ENCODE assay signal across 19 mouse cellular contexts in genomic region chr14:41006263-41006662, GRCm38 (mm10). TPM values are rescaled to one million over a fixed set of nuclear protein-coding genes. Genes with fewer than 3 reads are reported as not detected.
DNase-seq lines count a peak whose midpoint lies in the region; ATAC-seq lines count a peak whose summit lies in the region.
"Had no signal": no experiment of that assay in that cellular context is flagged by ENCODE, and none has a peak within 500 bp of the region (broad histone marks: within the 10 kb centered on the region; RNA-seq: fewer than 3 reads in every experiment).

No protein-coding gene starts in this region.

- no peak for ATAC-seq in intestine, embryonic 14.5 days (replicated peaks; ENCODE audit: low FRiP score, low TSS enrichment, low read depth)
- ATAC-seq in intestine, embryonic 15.5 days, result no peak
- ATAC-seq in lung, embryonic 16.5 days (ENCODE audit: low read depth), result no peak
- ATAC-seq in embryonic facial prominence, embryonic 15.5 days (ENCODE audit: insufficient number of reproducible peaks, low FRiP score, low TSS enrichment, low read depth), result no peak
- ATAC-seq in liver, embryonic 16.5 days (ENCODE audit: low read depth), result no peak
- no peak for ATAC-seq in hindbrain, embryonic 16.5 days
- ATAC-seq in cerebellum, adult (ENCODE audit: insufficient number of reproducible peaks, low FRiP score, low TSS enrichment), result no peak
- ATAC-seq: forebrain, embryonic 16.5 days had no signal

- 80% methylated on average over 10 of the region's 10 CpGs for WGBS in intestine, embryonic 14.5 days
- WGBS in intestine, embryonic 15.5 days, result 80% methylated on average over 10 of the region's 10 CpGs
- WGBS in lung, embryonic 16.5 days, result 82% methylated on average over 10 of the region's 10 CpGs
- 85% methylated on average over 10 of the region's 10 CpGs for WGBS in embryonic facial prominence, embryonic 15.5 days
- WGBS in liver, embryonic 16.5 days (ENCODE audit: insufficient replicate concordance), result 63% methylated on average over 10 of the region's 10 CpGs
- WGBS in hindbrain, embryonic 16.5 days, result 88% methylated on average over 10 of the region's 10 CpGs

- H3K27me3 ChIP-seq in intestine, embryonic 14.5 days (replicated peaks; ENCODE audit: control insufficient read depth, insufficient read depth, low read length), result no peaks in the 10 kb centered on the region
- H3K27me3 ChIP-seq in intestine, embryonic 15.5 days (replicated peaks), result no peaks in the 10 kb centered on the region
- no peaks in the 10 kb centered on the region for H3K27me3 ChIP-seq in lung, embryonic 16.5 days (ENCODE audit: control insufficient read depth, insufficient read depth, low read depth, low read length)
- no peaks in the 10 kb centered on the region for H3K27me3 ChIP-seq in embryonic facial prominence, embryonic 15.5 days
- no peaks in the 10 kb centered on the region for H3K27me3 ChIP-seq in liver, embryonic 16.5 days (ENCODE audit: control insufficient read depth, insufficient read depth, low read depth, low read length)
- H3K27me3 ChIP-seq in hindbrain, embryonic 16.5 days (replicated peaks; ENCODE audit: control insufficient read depth, insufficient read depth, low read length), result no peaks in the 10 kb centered on the region
- H3K27me3 ChIP-seq: limb, embryonic 12.5 days; neural tube, embryonic 13.5 days had no signal

- no peak overlapping the region for H3K4me2 ChIP-seq in intestine, embryonic 14.5 days (ENCODE audit: low read length)
- no peak overlapping the region for H3K4me2 ChIP-seq in intestine, embryonic 15.5 days (replicated peaks)
- H3K4me2 ChIP-seq in lung, embryonic 16.5 days (ENCODE audit: low read depth, low read length), result peak overlapping the region; percentile 40
- H3K4me2 ChIP-seq in embryonic facial prominence, embryonic 15.5 days (replicated peaks), result peak overlapping the region; percentile 3; the same call in 1 of the 2 replicates
- peak overlapping the region; percentile 60 for H3K4me2 ChIP-seq in liver, embryonic 16.5 days (ENCODE audit: low read depth, low read length)
- no peak overlapping the region for H3K4me2 ChIP-seq in hindbrain, embryonic 16.5 days (ENCODE audit: low read length)
- H3K4me2 ChIP-seq: limb, embryonic 12.5 days; midbrain, embryonic 11.5 days; neural tube, embryonic 13.5 days had no signal

- no peak overlapping the region for H3K4me3 ChIP-seq in intestine, embryonic 14.5 days (ENCODE audit: low read depth, low read length)
- no peak overlapping the region for H3K4me3 ChIP-seq in intestine, embryonic 15.5 days (replicated peaks)
- no peak overlapping the region for H3K4me3 ChIP-seq in lung, embryonic 16.5 days (ENCODE audit: low read length)
- no peak overlapping the region for H3K4me3 ChIP-seq in embryonic facial prominence, embryonic 15.5 days (replicated peaks)
- H3K4me3 ChIP-seq in liver, embryonic 16.5 days (ENCODE audit: low read depth, low read length), result peak overlapping the region; percentile 45
- no peak overlapping the region for H3K4me3 ChIP-seq in hindbrain, embryonic 16.5 days (ENCODE audit: low read length)
- H3K4me3 ChIP-seq: limb, embryonic 12.5 days; neural tube, embryonic 13.5 days had no signal

- H3K4me1 ChIP-seq in intestine, embryonic 14.5 days (replicated peaks; ENCODE audit: control insufficient read depth, insufficient read depth, low read length), result peaks cover 35% of the 10 kb centered on the region
- H3K4me1 ChIP-seq in intestine, embryonic 15.5 days (replicated peaks), result peaks cover 32% of the 10 kb centered on the region
- H3K4me1 ChIP-seq in lung, embryonic 16.5 days (replicated peaks; ENCODE audit: control insufficient read depth, insufficient read depth, low read length), result peaks cover 58% of the 10 kb centered on the region
- H3K4me1 ChIP-seq in embryonic facial prominence, embryonic 15.5 days, result peaks cover 41% of the 10 kb centered on the region
- H3K4me1 ChIP-seq in liver, embryonic 16.5 days (ENCODE audit: control insufficient read depth, low read depth, low read length), result peaks cover 50% of the 10 kb centered on the region
- H3K4me1 ChIP-seq in hindbrain, embryonic 16.5 days (ENCODE audit: control insufficient read depth, insufficient read depth, low read depth, low read length), result peaks cover 12% of the 10 kb centered on the region

- H3K36me3 ChIP-seq in intestine, embryonic 14.5 days (ENCODE audit: control insufficient read depth, insufficient read depth, low read length), result no peaks in the 10 kb centered on the region
- no peaks in the 10 kb centered on the region for H3K36me3 ChIP-seq in intestine, embryonic 15.5 days
- H3K36me3 ChIP-seq in lung, embryonic 16.5 days (ENCODE audit: control insufficient read depth, insufficient read depth, low read length), result peaks cover 4% of the 10 kb centered on the region; the same call in 1 of the 2 replicates
- 0 out of 2 replicates have a peak, but pooled peaks cover 6% of the 10 kb centered on the region for H3K36me3 ChIP-seq in embryonic facial prominence, embryonic 15.5 days
- H3K36me3 ChIP-seq in liver, embryonic 16.5 days (ENCODE audit: control insufficient read depth, insufficient read depth), result no peaks in the 10 kb centered on the region; the same call in none of the 2 replicates
- peaks cover 7% of the 10 kb centered on the region for H3K36me3 ChIP-seq in hindbrain, embryonic 16.5 days (ENCODE audit: control insufficient read depth, insufficient read depth, low read length)
- H3K36me3 ChIP-seq: limb, embryonic 12.5 days had no signal

- H3K9me3 ChIP-seq in intestine, embryonic 14.5 days (ENCODE audit: control insufficient read depth, low read length), result no peaks in the 10 kb centered on the region
- H3K9me3 ChIP-seq in intestine, embryonic 15.5 days, result no peaks in the 10 kb centered on the region
- H3K9me3 ChIP-seq in lung, embryonic 16.5 days (ENCODE audit: control insufficient read depth, low read length), result no peaks in the 10 kb centered on the region
- H3K9me3 ChIP-seq in embryonic facial prominence, embryonic 15.5 days (replicated peaks), result no peaks in the 10 kb centered on the region
- no peaks in the 10 kb centered on the region for H3K9me3 ChIP-seq in liver, embryonic 16.5 days (replicated peaks; ENCODE audit: control insufficient read depth, low read length)
- H3K9me3 ChIP-seq in hindbrain, embryonic 16.5 days (ENCODE audit: control insufficient read depth, low read length), result no peaks in the 10 kb centered on the region
- H3K9me3 ChIP-seq: limb, embryonic 12.5 days; neural tube, embryonic 13.5 days had no signal

- peak; percentile 21 for DNase-seq in intestine, embryonic 14.5 days (ENCODE audit: low spot score)
- DNase-seq in lung, postnatal 36 days, result no peak
- DNase-seq: adrenal gland, postnatal 25 days; cerebellum, adult 9-11 months; heart, adult 18-20 months; heart, postnatal 4 days; kidney, postnatal 10 days; lung, postnatal 14 days; right cerebral cortex, postnatal 25 days had no signal

- H3K27ac ChIP-seq in intestine, embryonic 14.5 days (ENCODE audit: low read depth), result no peak overlapping the region
- no peak overlapping the region for H3K27ac ChIP-seq in intestine, embryonic 15.5 days
- H3K27ac ChIP-seq in lung, embryonic 16.5 days (ENCODE audit: low read length), result no peak overlapping the region
- H3K27ac ChIP-seq in embryonic facial prominence, embryonic 15.5 days (replicated peaks), result no peak overlapping the region
- peak overlapping the region; percentile 88 for H3K27ac ChIP-seq in liver, embryonic 16.5 days (ENCODE audit: low read length)
- H3K27ac ChIP-seq in hindbrain, embryonic 16.5 days (ENCODE audit: low read depth, low read length), result no peak overlapping the region
- H3K27ac ChIP-seq: limb, embryonic 12.5 days; neural tube, embryonic 13.5 days had no signal

- no peak overlapping the region for H3K9ac ChIP-seq in intestine, embryonic 14.5 days (ENCODE audit: low read length)
- H3K9ac ChIP-seq in intestine, embryonic 15.5 days, result no peak overlapping the region
- H3K9ac ChIP-seq in lung, embryonic 16.5 days (ENCODE audit: low read length), result no peak overlapping the region
- H3K9ac ChIP-seq in embryonic facial prominence, embryonic 15.5 days, result no peak overlapping the region
- peak overlapping the region; percentile 52 for H3K9ac ChIP-seq in liver, embryonic 16.5 days (ENCODE audit: low read depth, low read length)
- H3K9ac ChIP-seq in hindbrain, embryonic 16.5 days (ENCODE audit: low read depth, low read length), result no peak overlapping the region
- H3K9ac ChIP-seq: limb, embryonic 12.5 days; neural tube, embryonic 13.5 days had no signal

RNA-seq across cellular contexts. Expression of gene Fam213a, which starts 7.3 kb away (rescaled TPM):
- polyA plus RNA-seq in intestine, embryonic 14.5 days (2014; fragmentation: Nextera tagmentation; extraction: Ambion mirVana), result 46.3 and 46.4 TPM in 2 replicates
- polyA plus RNA-seq in intestine, embryonic 15.5 days (2015; fragmentation: Nextera tagmentation; extraction: Ambion mirVana), result 51.6 and 54.4 TPM in 2 replicates
- 131 and 132 TPM in 2 replicates for polyA plus RNA-seq in lung, embryonic 16.5 days (2015; fragmentation: Nextera tagmentation; extraction: Ambion mirVana)
- polyA plus RNA-seq in embryonic facial prominence, embryonic 15.5 days (2015; fragmentation: Nextera tagmentation; extraction: Ambion mirVana), result 89.0 and 91.4 TPM in 2 replicates
- 92.7 and 96.5 TPM in 2 replicates for polyA plus RNA-seq in liver, embryonic 16.5 days (2015; fragmentation: Nextera tagmentation; extraction: Ambion mirVana)
- 110 and 123 TPM in 2 replicates for polyA plus RNA-seq in hindbrain, embryonic 16.5 days (2015; fragmentation: Nextera tagmentation; extraction: Ambion mirVana)

RNA-seq across cellular contexts. Expression of gene Tspan14, which starts 39.7 kb away (rescaled TPM):
- polyA plus RNA-seq in intestine, embryonic 14.5 days (2014; fragmentation: Nextera tagmentation; extraction: Ambion mirVana), result 71.4 and 76.1 TPM in 2 replicates
- polyA plus RNA-seq in intestine, embryonic 15.5 days (2015; fragmentation: Nextera tagmentation; extraction: Ambion mirVana), result 56.8 and 61.0 TPM in 2 replicates
- polyA plus RNA-seq in lung, embryonic 16.5 days (2015; fragmentation: Nextera tagmentation; extraction: Ambion mirVana), result 104 TPM in 2 replicates
- 84.7 and 86.6 TPM in 2 replicates for polyA plus RNA-seq in embryonic facial prominence, embryonic 15.5 days (2015; fragmentation: Nextera tagmentation; extraction: Ambion mirVana)
- polyA plus RNA-seq in liver, embryonic 16.5 days (2015; fragmentation: Nextera tagmentation; extraction: Ambion mirVana), result 29.1 and 30.0 TPM in 2 replicates
- polyA plus RNA-seq in hindbrain, embryonic 16.5 days (2015; fragmentation: Nextera tagmentation; extraction: Ambion mirVana), result 52.5 and 60.6 TPM in 2 replicates

Comparison
In these comparisons a context has a peak if more than half of its experiments do, and no peak if none do; other contexts are left out.
1. H3K4me2 ChIP-seq: peak in lung, embryonic 16.5 days (single experiment), embryonic facial prominence, embryonic 15.5 days (single experiment) and liver, embryonic 16.5 days (single experiment); none in intestine, embryonic 14.5 days (single experiment), intestine, embryonic 15.5 days (single experiment) and hindbrain, embryonic 16.5 days (single experiment).